Mouse (Mus musculus): ENCODE measurements at regions not wholly inside any gene's neighbourhood (a gene's known extent, or its start where the extent isn't known, plus 50 kb on each side); places are given as distances from the start of the nearest gene placed in this dataset.
"Not testable (repeated sequence)": the region's sequence is repeated elsewhere in the genome, so short reads cannot be mapped to it uniquely, and the experiment has no call there.

DNA sequence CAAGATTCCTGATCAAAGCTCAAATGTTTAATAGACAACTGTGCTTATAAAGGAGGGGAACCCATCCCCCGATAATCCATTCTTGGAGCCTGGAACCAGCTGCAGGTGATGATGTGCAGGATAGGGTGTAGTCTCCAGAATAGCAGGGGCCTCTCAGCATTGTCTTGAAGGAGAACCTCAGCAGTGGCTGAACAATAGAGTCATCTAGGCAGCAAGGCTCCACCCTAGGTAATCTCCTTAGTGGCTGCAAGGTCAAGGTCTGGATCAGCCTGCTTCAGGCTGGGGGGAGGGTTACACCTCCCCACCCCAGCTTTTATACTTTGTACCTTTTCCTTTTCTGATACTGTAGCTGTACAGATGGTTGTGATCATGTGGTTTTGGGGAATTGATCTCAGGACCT, 116.8 kb upstream of the Mettl4 start:
- no peak for DNase-seq (ENCODE audit: low spot score)
- H3K27ac ChIP-seq (ENCODE audit: low read depth, low read length) = no peak overlapping the region
- H3K9me3 ChIP-seq (ENCODE audit: control insufficient read depth, low read length) = no peaks in the 10 kb centered on the region
- H3K4me3 ChIP-seq (ENCODE audit: low read depth, low read length) = no peak overlapping the region
- no peaks in the 10 kb centered on the region for H3K36me3 ChIP-seq (ENCODE audit: control insufficient read depth, insufficient read depth, low read length)
- 100% methylated on average over 1 of the region's 1 CpGs for WGBS
- H3K4me1 ChIP-seq (replicated peaks; ENCODE audit: control insufficient read depth, insufficient read depth, low read length) = no peaks in the 10 kb centered on the region
- H3K27me3 ChIP-seq (ENCODE audit: control insufficient read depth, insufficient read depth, low read length) = no peaks in the 10 kb centered on the region
- H3K4me2 ChIP-seq (replicated peaks; ENCODE audit: low read depth, low read length) = no peak overlapping the region
- no peak for ATAC-seq (ENCODE audit: low FRiP score)
- no peak overlapping the region for H3K9ac ChIP-seq (ENCODE audit: low read depth, low read length)

DNA sequence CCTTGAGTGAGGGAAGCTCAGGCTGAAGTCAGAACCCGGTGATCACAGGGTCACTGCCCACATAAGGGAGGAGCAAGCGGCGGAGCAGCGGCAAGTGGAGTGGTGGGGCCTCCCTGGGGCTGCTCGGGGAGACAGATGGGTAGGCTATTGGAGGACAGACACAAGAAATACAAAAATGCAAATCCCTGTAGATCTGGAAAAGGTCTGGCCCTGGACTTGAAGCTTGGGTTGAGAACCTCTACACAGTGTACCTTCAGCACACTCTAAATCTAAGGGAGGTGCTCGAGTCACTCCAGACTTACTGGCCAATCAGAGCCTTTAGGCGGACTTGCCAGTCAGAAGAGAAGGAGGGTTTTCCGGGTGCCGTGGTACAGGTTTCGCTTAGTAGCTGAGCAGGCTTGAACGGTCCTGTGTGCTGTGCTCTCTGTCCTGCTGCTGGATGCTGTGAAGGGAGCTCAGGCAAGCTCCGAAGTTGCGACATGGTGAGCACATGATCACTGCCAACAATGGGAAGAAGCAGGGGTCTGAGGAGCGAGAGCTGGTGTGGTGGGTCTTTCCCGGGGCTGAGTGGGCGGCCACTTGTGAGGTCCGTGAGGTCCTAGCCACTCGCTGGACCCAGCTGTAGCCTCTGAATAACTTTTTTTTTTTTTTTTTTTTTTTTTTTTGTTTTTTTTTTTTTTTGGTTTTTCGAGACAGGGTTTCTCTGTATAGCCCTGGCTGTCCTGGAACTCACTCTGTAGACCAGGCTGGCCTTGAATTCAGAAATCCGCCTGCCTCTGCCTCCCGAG, 114.9 kb upstream of the Mettl4 start:
- ATAC-seq (ENCODE audit: low FRiP score) (peak; percentile 98), DNase-seq (ENCODE audit: low spot score) (peak; percentile 70)
- peak overlapping the region; percentile 42 for H3K9ac ChIP-seq (ENCODE audit: low read depth, low read length)
- not testable (repeated sequence) for H3K9me3 ChIP-seq (ENCODE audit: control insufficient read depth, low read length); H3K36me3 ChIP-seq (ENCODE audit: control insufficient read depth, insufficient read depth, low read length); H3K27me3 ChIP-seq (ENCODE audit: control insufficient read depth, insufficient read depth, low read length); H3K4me1 ChIP-seq (replicated peaks; ENCODE audit: control insufficient read depth, insufficient read depth, low read length); H3K27ac ChIP-seq (ENCODE audit: low read depth, low read length)
- peak overlapping the region; percentile 40 for H3K4me3 ChIP-seq (ENCODE audit: low read depth, low read length)
- H3K4me2 ChIP-seq (replicated peaks; ENCODE audit: low read depth, low read length) = peak overlapping the region; percentile 50
- 12% methylated on average over 20 of the region's 21 CpGs for WGBS

DNA sequence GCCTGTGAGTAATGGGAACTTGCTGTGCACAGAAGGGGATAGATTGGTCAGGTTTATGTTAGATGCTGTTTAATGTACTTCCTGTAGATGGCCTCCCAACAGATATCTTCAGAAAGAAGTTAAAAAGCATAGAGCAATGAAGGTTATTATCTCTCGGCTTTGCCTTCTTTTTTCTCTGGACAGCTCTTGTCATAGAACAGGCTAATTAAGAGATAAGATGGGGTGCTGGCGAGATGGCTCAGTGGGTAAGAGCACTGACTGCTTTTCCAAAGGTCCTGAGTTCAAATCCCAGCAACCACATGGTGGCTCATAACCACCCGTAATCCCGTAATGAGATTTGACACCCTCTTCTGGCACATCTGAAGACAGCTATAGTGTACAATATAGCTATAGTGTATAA, 104.9 kb upstream of the Mettl4 start:
- H3K36me3 ChIP-seq (ENCODE audit: control insufficient read depth, insufficient read depth, low read length) = not testable (repeated sequence)

DNA sequence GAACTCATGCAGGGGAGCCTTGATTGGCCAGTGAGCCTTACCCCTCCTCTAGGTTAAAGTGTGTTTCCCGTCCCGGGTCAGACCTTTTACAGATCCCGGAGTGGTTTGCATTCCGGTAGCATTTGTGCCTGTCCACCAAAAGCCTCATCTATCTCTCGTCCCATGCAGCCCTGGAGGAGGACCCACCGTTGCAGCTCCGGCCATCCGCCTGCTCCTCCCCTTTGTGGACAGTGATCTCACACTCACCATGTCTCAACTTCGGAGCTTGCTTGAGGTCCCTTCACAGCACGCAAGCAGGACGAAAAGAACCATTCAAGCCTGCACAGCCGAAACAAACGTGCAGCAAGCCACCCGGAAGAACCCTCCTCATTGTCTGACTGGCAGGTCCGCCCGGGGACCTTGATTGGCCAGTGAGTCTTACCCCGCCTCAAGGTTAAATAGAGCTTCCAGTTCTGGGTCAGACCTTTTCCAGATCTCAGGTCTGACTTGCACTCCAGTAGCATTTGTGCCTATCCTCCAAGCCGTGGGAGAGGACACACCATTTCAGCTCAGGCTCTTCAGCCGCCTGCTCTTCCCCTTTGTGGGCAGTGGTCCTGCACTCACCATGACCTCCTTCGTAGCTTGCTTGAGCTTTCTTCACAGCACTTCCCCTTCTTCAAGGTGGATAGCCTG, 84.8 kb upstream of the Mettl4 start:
- under 1% methylated on average over 20 of the region's 20 CpGs for WGBS
- Histone ChIP-seq H3K4me1 (replicated peaks; ENCODE audit: control insufficient read depth, insufficient read depth, low read length) (no peaks in the 10 kb centered on the region), H3K27me3 (ENCODE audit: control insufficient read depth, insufficient read depth, low read length) (no peaks in the 10 kb centered on the region), H3K4me3 (ENCODE audit: low read depth, low read length) (peak overlapping the region; percentile 70), H3K4me2 (replicated peaks; ENCODE audit: low read depth, low read length) (peak overlapping the region; percentile 58), H3K27ac (ENCODE audit: low read depth, low read length) (peak overlapping the region; percentile 58; the same call in 1 of the 2 replicates), H3K9ac (ENCODE audit: low read depth, low read length) (peak overlapping the region; percentile 72), H3K9me3 (ENCODE audit: control insufficient read depth, low read length) (no peaks in the 10 kb centered on the region; the same call in 1 of the 2 replicates), H3K36me3 (ENCODE audit: control insufficient read depth, insufficient read depth, low read length) (no peaks in the 10 kb centered on the region)
- DNase-seq (ENCODE audit: low spot score) = peak; percentile 82
- peak; percentile 99 for ATAC-seq (ENCODE audit: low FRiP score)

More for the DNA sequence above, 104.9 kb upstream of the Mettl4 start:
- not testable (repeated sequence) for DNase-seq (ENCODE audit: low spot score); H3K27me3 ChIP-seq (ENCODE audit: control insufficient read depth, insufficient read depth, low read length); ATAC-seq (ENCODE audit: low FRiP score); H3K27ac ChIP-seq (ENCODE audit: low read depth, low read length); H3K9me3 ChIP-seq (ENCODE audit: control insufficient read depth, low read length); H3K9ac ChIP-seq (ENCODE audit: low read depth, low read length); H3K4me1 ChIP-seq (replicated peaks; ENCODE audit: control insufficient read depth, insufficient read depth, low read length); H3K4me2 ChIP-seq (replicated peaks; ENCODE audit: low read depth, low read length); H3K4me3 ChIP-seq (ENCODE audit: low read depth, low read length)
- WGBS = 95% methylated on average over 4 of the region's 4 CpGs

DNA sequence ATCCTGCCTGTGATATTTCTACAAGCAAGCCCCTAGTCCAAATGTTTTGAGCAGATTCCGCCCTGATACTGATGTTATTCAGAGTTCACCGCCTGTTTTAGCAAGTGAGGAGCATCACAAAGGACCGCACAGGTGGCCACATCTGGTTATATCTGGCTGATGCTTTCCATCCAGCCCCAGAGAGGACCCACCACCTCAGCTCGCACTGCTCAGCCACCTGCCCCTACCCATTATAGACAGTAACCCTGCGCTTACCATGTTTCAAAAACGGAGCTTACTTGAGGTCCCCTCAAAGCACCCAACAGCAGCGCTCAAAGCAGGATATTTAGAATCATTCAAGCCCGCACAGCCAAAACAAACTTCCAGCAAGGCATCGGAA, 84.2 kb upstream of the Mettl4 start:
- H3K4me3 ChIP-seq (ENCODE audit: low read depth, low read length) = peak overlapping the region; percentile 70
- not testable (repeated sequence) for H3K9me3 ChIP-seq (ENCODE audit: control insufficient read depth, low read length); H3K4me1 ChIP-seq (replicated peaks; ENCODE audit: control insufficient read depth, insufficient read depth, low read length); H3K36me3 ChIP-seq (ENCODE audit: control insufficient read depth, insufficient read depth, low read length); H3K27me3 ChIP-seq (ENCODE audit: control insufficient read depth, insufficient read depth, low read length); DNase-seq (ENCODE audit: low spot score)
- peak overlapping the region; percentile 72 for H3K9ac ChIP-seq (ENCODE audit: low read depth, low read length)
- H3K4me2 ChIP-seq (replicated peaks; ENCODE audit: low read depth, low read length) = peak overlapping the region; percentile 58
- H3K27ac ChIP-seq (ENCODE audit: low read depth, low read length) = peak overlapping the region; percentile 58; the same call in 1 of the 2 replicates
- peak; percentile 48 for ATAC-seq (ENCODE audit: low FRiP score)
- WGBS = 7% methylated on average over 9 of the region's 9 CpGs

DNA sequence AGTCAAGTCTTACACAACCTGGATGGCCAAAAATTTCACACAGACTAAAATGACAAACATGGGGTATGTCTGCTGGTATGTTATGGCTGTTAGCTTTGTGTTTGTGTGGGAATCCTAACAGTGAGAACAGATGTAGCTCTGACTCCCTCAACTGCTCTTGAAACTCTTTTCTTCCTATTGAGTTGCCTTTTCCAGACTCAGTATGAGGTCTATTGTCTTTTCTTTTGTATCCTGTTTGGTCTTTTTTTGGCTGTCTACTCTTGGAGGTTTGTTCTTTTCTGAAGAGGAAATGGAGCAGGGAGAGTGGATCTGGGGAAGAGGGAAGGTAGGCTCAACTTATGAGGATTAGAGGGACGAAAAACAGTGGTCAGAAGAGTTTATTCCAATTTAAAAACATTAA, 76.6 kb upstream of the Mettl4 start:
- not testable (repeated sequence) for H3K9me3 ChIP-seq (ENCODE audit: control insufficient read depth, low read length); ATAC-seq (ENCODE audit: low FRiP score); H3K4me1 ChIP-seq (replicated peaks; ENCODE audit: control insufficient read depth, insufficient read depth, low read length); H3K4me2 ChIP-seq (replicated peaks; ENCODE audit: low read depth, low read length); DNase-seq (ENCODE audit: low spot score); H3K36me3 ChIP-seq (ENCODE audit: control insufficient read depth, insufficient read depth, low read length); H3K27ac ChIP-seq (ENCODE audit: low read depth, low read length); H3K4me3 ChIP-seq (ENCODE audit: low read depth, low read length); H3K27me3 ChIP-seq (ENCODE audit: control insufficient read depth, insufficient read depth, low read length); H3K9ac ChIP-seq (ENCODE audit: low read depth, low read length)
- WGBS = 86% methylated on average over 1 of the region's 1 CpGs

DNA sequence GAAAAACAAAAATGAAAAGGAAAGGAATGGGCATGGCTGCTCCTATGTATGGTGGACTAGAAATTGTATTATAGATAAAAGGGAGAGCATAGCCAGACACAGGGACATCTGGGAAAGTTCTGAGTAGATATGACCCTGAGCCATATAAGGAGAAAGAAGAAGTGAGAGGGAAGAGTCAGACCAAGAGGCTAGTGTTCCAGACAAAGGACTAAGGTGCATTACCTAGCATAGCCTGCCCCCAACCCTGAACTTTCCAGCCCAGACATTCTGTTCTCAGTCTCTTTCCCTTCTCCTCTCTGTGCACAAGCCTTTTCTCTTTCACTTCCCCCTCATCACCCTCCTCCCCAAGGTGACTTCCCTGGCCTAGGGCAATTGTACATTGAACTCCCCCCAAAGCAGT, 58.9 kb upstream of the Mettl4 start:
- no peaks in the 10 kb centered on the region for H3K9me3 ChIP-seq (ENCODE audit: control insufficient read depth, low read length)
- ATAC-seq (ENCODE audit: low FRiP score) = no peak
- no peak overlapping the region for H3K4me3 ChIP-seq (ENCODE audit: low read depth, low read length)
- no peaks in the 10 kb centered on the region for H3K27me3 ChIP-seq (ENCODE audit: control insufficient read depth, insufficient read depth, low read length)
- DNase-seq (ENCODE audit: low spot score) = no peak
- H3K36me3 ChIP-seq (ENCODE audit: control insufficient read depth, insufficient read depth, low read length) = no peaks in the 10 kb centered on the region
- no peak overlapping the region for H3K4me2 ChIP-seq (replicated peaks; ENCODE audit: low read depth, low read length)
- H3K9ac ChIP-seq (ENCODE audit: low read depth, low read length) = no peak overlapping the region
- no peak overlapping the region for H3K27ac ChIP-seq (ENCODE audit: low read depth, low read length)
- H3K4me1 ChIP-seq (replicated peaks; ENCODE audit: control insufficient read depth, insufficient read depth, low read length) = no peaks in the 10 kb centered on the region
